ENCODE assay signal across 22 mouse cellular contexts in the genomic region with DNA sequence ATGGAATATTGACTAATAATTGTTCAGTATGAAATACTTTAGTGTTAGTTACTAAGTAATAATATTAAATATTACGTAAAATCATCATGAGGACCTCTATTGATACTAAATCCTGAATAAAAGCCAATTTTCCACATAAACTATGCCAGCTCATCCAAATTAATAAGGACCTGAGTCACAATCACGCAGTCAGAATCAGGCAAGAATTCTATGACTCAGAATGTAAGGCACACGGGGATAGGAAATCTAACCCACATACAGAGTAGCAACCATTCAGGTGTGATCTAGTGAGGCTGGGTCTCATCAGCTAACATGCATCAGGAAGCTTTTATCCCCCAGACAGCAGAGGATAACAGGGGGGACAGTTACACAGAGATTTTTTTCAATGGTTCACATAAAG.
A peak's percentile ranks its signal among the peaks of the same experiment; 100 is the strongest.
DNase-seq lines count a peak whose midpoint lies in the region; ATAC-seq and TF ChIP-seq lines count a peak whose summit lies in the region.
"Had no signal": no experiment of that assay in that cellular context is flagged by ENCODE, and none has a peak within 500 bp of the region (broad histone marks: within the 10 kb centered on the region; RNA-seq: fewer than 3 reads in every experiment).

No protein-coding gene starts in this region.

- 85% methylated on average over 3 of the region's 3 CpGs for WGBS in intestine, embryonic 15.5 days
- WGBS in intestine, postnatal 0 days, result 77% methylated on average over 3 of the region's 3 CpGs
- WGBS in midbrain, postnatal 0 days, result 88% methylated on average over 3 of the region's 3 CpGs

- H3K27me3 ChIP-seq in intestine, embryonic 15.5 days (replicated peaks), result no peaks in the 10 kb centered on the region
- no peaks in the 10 kb centered on the region for H3K27me3 ChIP-seq in intestine, postnatal 0 days (replicated peaks; ENCODE audit: control insufficient read depth, insufficient read depth, low read length)
- no peaks in the 10 kb centered on the region for H3K27me3 ChIP-seq in C2C12 (ENCODE audit: control insufficient read depth, insufficient read depth, insufficient read length)
- H3K27me3 ChIP-seq in midbrain, postnatal 0 days (ENCODE audit: insufficient read depth, low read length), result no peaks in the 10 kb centered on the region
- H3K27me3 ChIP-seq: embryonic facial prominence, embryonic 12.5 days; forebrain, embryonic 13.5 days; forebrain, embryonic 15.5 days had no signal

- no peak overlapping the region for H3K9ac ChIP-seq in intestine, embryonic 15.5 days
- no peak overlapping the region for H3K9ac ChIP-seq in intestine, postnatal 0 days (ENCODE audit: low read depth, low read length)
- no peak overlapping the region for H3K9ac ChIP-seq in midbrain, postnatal 0 days (replicated peaks; ENCODE audit: low read length, poor library complexity, severe bottlenecking)
- H3K9ac ChIP-seq: embryonic facial prominence, embryonic 12.5 days; forebrain, embryonic 13.5 days; forebrain, embryonic 15.5 days; forebrain, postnatal 0 days had no signal

- H3ac ChIP-seq in C2C12 (ENCODE audit: control insufficient read depth, insufficient read length, low read depth), result no peak overlapping the region

- H3K9me3 ChIP-seq in intestine, embryonic 15.5 days, result no peaks in the 10 kb centered on the region
- H3K9me3 ChIP-seq in intestine, postnatal 0 days (ENCODE audit: control insufficient read depth), result no peaks in the 10 kb centered on the region
- no peaks in the 10 kb centered on the region for H3K9me3 ChIP-seq in midbrain, postnatal 0 days (ENCODE audit: low read length)
- H3K9me3 ChIP-seq: embryonic facial prominence, embryonic 10.5 days; embryonic facial prominence, embryonic 12.5 days; forebrain, embryonic 13.5 days; forebrain, embryonic 15.5 days had no signal

- no peaks in the 10 kb centered on the region for H3K79me2 ChIP-seq in C2C12 (ENCODE audit: control insufficient read depth, insufficient read depth)

- DNase-seq in NIH3T3 (ENCODE audit: low read depth), result peak; percentile 59
- DNase-seq in brain, adult 2 months (ENCODE audit: low read depth, low spot score), result peak; percentile 18
- no peak for DNase-seq in midbrain, postnatal 0 days (ENCODE audit: low spot score)
- no peak for DNase-seq in layer of hippocampus, adult 8-10 months (ENCODE audit: low spot score in 2 of 2)
- DNase-seq: adrenal gland, adult 2 months; adrenal gland, postnatal 10 days; adrenal gland, postnatal 25 days; B cell, adult 2 months; cerebellum, adult 11-12 months; cerebellum, adult 2 months; cerebellum, adult 9-10 months; cerebellum, postnatal 10 days; cerebellum, postnatal 25 days; forebrain, postnatal 0 days had no signal

- H3K79me3 ChIP-seq in C2C12 (ENCODE audit: low read depth), result no peaks in the 10 kb centered on the region

- no peak overlapping the region for H3K4me2 ChIP-seq in intestine, embryonic 15.5 days (replicated peaks)
- no peak overlapping the region for H3K4me2 ChIP-seq in intestine, postnatal 0 days (replicated peaks; ENCODE audit: low read depth)
- no peak overlapping the region for H3K4me2 ChIP-seq in midbrain, postnatal 0 days (ENCODE audit: low read depth, low read length, poor library complexity, severe bottlenecking)
- H3K4me2 ChIP-seq: embryonic facial prominence, embryonic 12.5 days; forebrain, embryonic 13.5 days; forebrain, embryonic 15.5 days had no signal

- H3K4me3 ChIP-seq in intestine, embryonic 15.5 days (replicated peaks), result no peak overlapping the region
- H3K4me3 ChIP-seq in intestine, postnatal 0 days (ENCODE audit: low read depth, low read length), result no peak overlapping the region
- no peak overlapping the region for H3K4me3 ChIP-seq in C2C12 (ENCODE audit: insufficient read depth, poor library complexity, severe bottlenecking)
- no peak overlapping the region for H3K4me3 ChIP-seq in midbrain, postnatal 0 days (ENCODE audit: low read depth, low read length)
- H3K4me3 ChIP-seq: embryonic facial prominence, embryonic 10.5 days; embryonic facial prominence, embryonic 12.5 days; forebrain, embryonic 13.5 days; forebrain, embryonic 15.5 days had no signal

- H3K27ac ChIP-seq in intestine, embryonic 15.5 days, result no peak overlapping the region
- no peak overlapping the region for H3K27ac ChIP-seq in intestine, postnatal 0 days (ENCODE audit: low read depth, low read length)
- H3K27ac ChIP-seq in midbrain, postnatal 0 days (ENCODE audit: low read depth, low read length), result no peak overlapping the region
- H3K27ac ChIP-seq: embryonic facial prominence, embryonic 10.5 days; embryonic facial prominence, embryonic 12.5 days; forebrain, embryonic 13.5 days; forebrain, embryonic 15.5 days had no signal

- TF ChIP-seq CTCF in intestine, postnatal 0 days (IDR thresholded peaks at IDR 0.05; ENCODE audit: low read depth), result no peak
- TF ChIP-seq CTCF in C2C12 (IDR thresholded peaks at IDR 0.05; ENCODE audit: control insufficient read depth, insufficient read depth, insufficient read length), result no peak
- no peak for TF ChIP-seq CTCF in midbrain, postnatal 0 days (IDR thresholded peaks at IDR 0.05)

- 0 out of 2 replicates have a peak, but pooled peaks have one; percentile 10 for ATAC-seq in intestine, embryonic 15.5 days
- no peak for ATAC-seq in intestine, postnatal 0 days
- ATAC-seq in midbrain, postnatal 0 days (ENCODE audit: low FRiP score), result no peak
- ATAC-seq in granulocyte monocyte progenitor cell, adult 5-6 weeks (replicated peaks; ENCODE audit: poor library complexity, severe bottlenecking), result no peak
- ATAC-seq: forebrain, embryonic 13.5 days; forebrain, embryonic 15.5 days; forebrain, postnatal 0 days had no signal

- H3K36me3 ChIP-seq in intestine, embryonic 15.5 days, result no peaks in the 10 kb centered on the region
- H3K36me3 ChIP-seq in intestine, postnatal 0 days (ENCODE audit: control insufficient read depth, insufficient read depth), result no peaks in the 10 kb centered on the region
- no peaks in the 10 kb centered on the region for H3K36me3 ChIP-seq in C2C12 (ENCODE audit: control insufficient read depth, insufficient read depth)
- no peaks in the 10 kb centered on the region for H3K36me3 ChIP-seq in midbrain, postnatal 0 days (ENCODE audit: insufficient read depth, low read length)
- H3K36me3 ChIP-seq: embryonic facial prominence, embryonic 10.5 days; embryonic facial prominence, embryonic 12.5 days; forebrain, embryonic 15.5 days had no signal

- no peaks in the 10 kb centered on the region for H3K4me1 ChIP-seq in intestine, embryonic 15.5 days (replicated peaks)
- H3K4me1 ChIP-seq in intestine, postnatal 0 days (replicated peaks; ENCODE audit: control insufficient read depth, insufficient read depth, low read length), result no peaks in the 10 kb centered on the region
- no peaks in the 10 kb centered on the region for H3K4me1 ChIP-seq in midbrain, postnatal 0 days (ENCODE audit: insufficient read depth, low read length)

TF ChIP-seq in C2C12, 6 proteins besides CTCF, POLR2A, EP300 and RAD21:
- TF ChIP-seq USF1 (IDR thresholded peaks at IDR 0.05; ENCODE audit: low read depth) (no peak), MYOD1 (IDR thresholded peaks at IDR 0.05; ENCODE audit: control insufficient read depth, insufficient read length, low read depth) (peak; percentile 9), FOSL1 (IDR thresholded peaks at IDR 0.05; ENCODE audit: insufficient read depth, low read length, poor library complexity, severe bottlenecking) (peak; percentile 36), MAX (IDR thresholded peaks at IDR 0.05) (no peak)

Comparison
In these comparisons a context has a peak if more than half of its experiments do, and no peak if none do; other contexts are left out.
1. DNase-seq: peak in NIH3T3 (single experiment) and brain, adult 2 months (single experiment); none in midbrain, postnatal 0 days (single experiment) and layer of hippocampus, adult 8-10 months (0 of 2).